ENCODE assay signal across 16 mouse cellular contexts in genomic region chr19:56157120-56157519, GRCm38 (mm10).
"Had no signal": no experiment of that assay in that cellular context is flagged by ENCODE, and none has a peak within 500 bp of the region (broad histone marks: within the 10 kb centered on the region; RNA-seq: fewer than 3 reads in every experiment).

No protein-coding gene starts in this region.

- H3K27me3 ChIP-seq: neural tube, embryonic 13.5 days; stomach, embryonic 15.5 days had no signal

- H3K4me1 ChIP-seq: neural tube, embryonic 13.5 days; neural tube, embryonic 15.5 days; stomach, embryonic 15.5 days had no signal

- H3K4me2 ChIP-seq: neural tube, embryonic 13.5 days; neural tube, embryonic 15.5 days; stomach, embryonic 15.5 days had no signal

- H3K4me3 ChIP-seq: neural tube, embryonic 13.5 days; neural tube, embryonic 15.5 days; stomach, embryonic 15.5 days had no signal

- H3K36me3 ChIP-seq: neural tube, embryonic 13.5 days; neural tube, embryonic 15.5 days; stomach, embryonic 15.5 days had no signal

- H3K9me3 ChIP-seq: neural tube, embryonic 13.5 days; neural tube, embryonic 15.5 days; stomach, embryonic 15.5 days had no signal

- H3K9ac ChIP-seq: neural tube, embryonic 13.5 days; neural tube, embryonic 15.5 days; stomach, embryonic 15.5 days had no signal

- H3K27ac ChIP-seq: neural tube, embryonic 13.5 days; neural tube, embryonic 15.5 days; stomach, embryonic 15.5 days; stomach, postnatal 0 days had no signal

- DNase-seq: retina, postnatal 1 day; right cerebral cortex, adult 18-20 months; right cerebral cortex, postnatal 14 days; right cerebral cortex, postnatal 25 days; right cerebral cortex, postnatal 4 days; spleen, adult 18-20 months; thymus, adult 18-20 months; thymus, adult 2 months; thymus, postnatal 14 days; thymus, postnatal 25 days; thymus, postnatal 36 days; thymus, postnatal 4 days had no signal
